Mouse (Mus musculus): ENCODE measurements around the gene Nsd1. TPM values are rescaled to one million over a fixed set of nuclear protein-coding genes. Genes with fewer than 3 reads are reported as not detected.

Nsd1 gene
- total and polyA plus RNA-seq, 2 experiments from 2014 or later = 56.2 to 103 TPM

DNA sequence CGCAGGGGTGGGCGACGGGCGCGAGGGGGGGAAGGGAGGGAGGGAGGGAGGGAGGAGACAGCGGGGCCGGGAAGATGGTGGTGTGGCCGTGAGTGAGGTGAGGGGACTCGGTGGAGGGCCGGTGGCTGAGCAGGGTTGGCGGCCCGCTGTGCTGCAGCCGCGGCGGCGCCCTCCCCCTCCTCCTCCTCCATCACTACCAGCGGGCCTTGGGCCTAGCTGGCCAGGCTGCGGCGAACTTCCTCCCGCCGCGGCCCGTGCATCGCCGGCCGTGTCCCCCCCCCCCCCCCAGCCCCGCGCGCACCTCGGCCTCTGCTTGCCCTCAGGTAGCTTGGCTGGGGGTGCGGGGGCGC, 2.4 kb downstream of the Nsd1 start:
- H3K27ac ChIP-seq (ENCODE audit: low read depth, low read length) = peak overlapping the region; percentile 88
- H3K27me3 ChIP-seq (ENCODE audit: insufficient read depth, low read length) = no peaks in the 10 kb centered on the region
- H3K9me3 ChIP-seq (ENCODE audit: low read length) = no peaks in the 10 kb centered on the region
- ATAC-seq (ENCODE audit: low FRiP score) (peak; percentile 41; the same call in 1 of the 2 replicates), DNase-seq (ENCODE audit: low spot score) (peak; percentile 66)
- H3K4me2 ChIP-seq (ENCODE audit: low read depth, low read length, poor library complexity, severe bottlenecking) = peak overlapping the region; percentile 82
- H3K36me3 ChIP-seq (ENCODE audit: insufficient read depth, low read length) = 0 out of 2 replicates have a peak, but pooled peaks cover 2% of the 10 kb centered on the region
- H3K9ac ChIP-seq (replicated peaks; ENCODE audit: low read length, poor library complexity, severe bottlenecking) = peak overlapping the region; percentile 91
- WGBS = 0% methylated on average over 2 of the region's 32 CpGs
- H3K4me1 ChIP-seq (ENCODE audit: insufficient read depth, low read length) = peaks cover 25% of the 10 kb centered on the region
- H3K4me3 ChIP-seq (ENCODE audit: low read depth, low read length) = peak overlapping the region; percentile 74
- TF ChIP-seq CTCF (IDR thresholded peaks at IDR 0.05) = no peak

DNA sequence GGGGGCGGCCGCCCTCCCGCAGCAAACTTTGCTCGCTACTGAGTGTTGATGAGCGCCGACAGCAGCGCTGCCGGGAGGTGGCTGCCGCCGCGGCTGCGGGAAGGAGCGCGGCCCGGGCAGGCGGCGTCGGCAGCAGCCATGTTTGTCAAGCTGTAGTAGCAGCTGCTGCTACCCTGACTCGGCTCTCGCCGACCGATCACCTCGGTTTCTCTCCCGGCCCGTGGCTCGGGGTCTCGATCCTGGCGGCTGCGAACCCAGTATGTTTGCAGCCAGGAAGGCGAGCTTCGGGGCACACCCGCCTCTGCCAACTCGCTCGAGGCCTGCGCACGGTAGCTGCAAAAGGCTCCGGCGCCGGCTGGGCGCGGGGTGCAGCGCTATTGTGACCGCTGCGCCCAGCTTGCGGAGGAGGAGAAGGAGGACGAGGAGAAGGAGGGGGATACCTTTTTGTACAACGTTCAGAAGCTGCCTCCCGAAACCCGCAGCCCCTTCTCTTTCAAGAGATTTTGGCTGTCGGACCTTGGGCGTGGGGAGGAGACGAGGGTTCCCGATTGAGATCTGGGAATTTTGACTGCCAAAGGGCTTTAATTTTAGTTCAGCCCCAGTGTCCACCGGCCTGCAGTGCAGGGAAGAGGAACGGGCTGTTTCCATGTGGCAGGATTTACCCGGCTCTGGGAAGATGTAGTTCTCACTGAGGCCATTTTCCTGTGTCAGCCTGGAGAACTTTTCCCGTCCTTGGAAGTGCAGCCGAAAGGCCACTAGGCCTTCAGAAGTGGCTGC, 3.0 kb downstream of the Nsd1 start:
- H3K9me3 ChIP-seq (ENCODE audit: low read length) = no peaks in the 10 kb centered on the region
- under 1% methylated on average over 47 of the region's 58 CpGs for WGBS
- no peak for ATAC-seq (ENCODE audit: low FRiP score)
- peaks cover 25% of the 10 kb centered on the region for H3K4me1 ChIP-seq (ENCODE audit: insufficient read depth, low read length)
- H3K27me3 ChIP-seq (ENCODE audit: insufficient read depth, low read length) = no peaks in the 10 kb centered on the region
- H3K9ac ChIP-seq (replicated peaks; ENCODE audit: low read length, poor library complexity, severe bottlenecking) = peak overlapping the region; percentile 91
- H3K27ac ChIP-seq (ENCODE audit: low read depth, low read length) = peak overlapping the region; percentile 88
- peak overlapping the region; percentile 82 for H3K4me2 ChIP-seq (ENCODE audit: low read depth, low read length, poor library complexity, severe bottlenecking)
- H3K4me3 ChIP-seq (ENCODE audit: low read depth, low read length) = peak overlapping the region; percentile 74
- DNase-seq (ENCODE audit: low spot score) = peak; percentile 43
- no peak for TF ChIP-seq CTCF (IDR thresholded peaks at IDR 0.05)
- H3K36me3 ChIP-seq (ENCODE audit: insufficient read depth, low read length) = 0 out of 2 replicates have a peak, but pooled peaks cover 3% of the 10 kb centered on the region

DNA sequence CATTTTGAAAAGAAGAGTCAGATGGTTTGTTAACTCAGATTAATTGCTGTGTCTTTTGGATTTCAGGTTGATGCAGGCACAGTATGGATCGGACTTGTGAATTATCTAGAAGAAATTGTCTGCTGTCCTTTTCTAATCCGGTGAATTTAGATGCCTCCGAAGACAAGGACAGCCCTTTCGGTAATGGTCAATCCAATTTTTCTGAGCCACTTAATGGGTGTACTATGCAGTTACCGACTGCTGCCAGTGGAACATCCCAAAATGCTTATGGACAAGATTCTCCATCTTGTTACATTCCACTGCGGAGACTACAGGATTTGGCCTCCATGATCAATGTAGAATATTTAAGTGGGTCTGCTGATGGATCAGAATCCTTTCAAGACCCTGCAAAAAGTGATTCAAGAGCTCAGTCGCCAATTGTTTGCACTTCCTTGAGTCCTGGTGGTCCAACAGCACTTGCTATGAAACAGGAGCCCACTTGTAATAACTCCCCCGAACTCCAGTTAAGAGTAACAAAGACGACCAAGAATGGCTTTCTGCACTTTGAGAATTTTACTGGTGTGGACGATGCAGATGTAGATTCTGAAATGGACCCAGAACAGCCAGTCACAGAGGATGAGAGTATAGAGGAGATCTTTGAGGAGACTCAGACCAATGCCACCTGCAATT, 3.7 kb downstream of the Nsd1 start:
- H3K4me1 ChIP-seq (ENCODE audit: insufficient read depth, low read length) = peaks cover 25% of the 10 kb centered on the region
- no peaks in the 10 kb centered on the region for H3K9me3 ChIP-seq (ENCODE audit: low read length)
- TF ChIP-seq CTCF (IDR thresholded peaks at IDR 0.05) = no peak
- H3K27ac ChIP-seq (ENCODE audit: low read depth, low read length) = peak overlapping the region; percentile 88
- 52% methylated on average over 10 of the region's 10 CpGs for WGBS
- 0 out of 2 replicates have a peak, but pooled peaks cover 5% of the 10 kb centered on the region for H3K36me3 ChIP-seq (ENCODE audit: insufficient read depth, low read length)
- peak overlapping the region; percentile 74 for H3K4me3 ChIP-seq (ENCODE audit: low read depth, low read length)
- DNase-seq (ENCODE audit: low spot score) (no peak), ATAC-seq (ENCODE audit: low FRiP score) (no peak)
- H3K27me3 ChIP-seq (ENCODE audit: insufficient read depth, low read length) = no peaks in the 10 kb centered on the region
- peak overlapping the region; percentile 91; the same call in 1 of the 2 replicates for H3K9ac ChIP-seq (replicated peaks; ENCODE audit: low read length, poor library complexity, severe bottlenecking)
- H3K4me2 ChIP-seq (ENCODE audit: low read depth, low read length, poor library complexity, severe bottlenecking) = peak overlapping the region; percentile 82

DNA sequence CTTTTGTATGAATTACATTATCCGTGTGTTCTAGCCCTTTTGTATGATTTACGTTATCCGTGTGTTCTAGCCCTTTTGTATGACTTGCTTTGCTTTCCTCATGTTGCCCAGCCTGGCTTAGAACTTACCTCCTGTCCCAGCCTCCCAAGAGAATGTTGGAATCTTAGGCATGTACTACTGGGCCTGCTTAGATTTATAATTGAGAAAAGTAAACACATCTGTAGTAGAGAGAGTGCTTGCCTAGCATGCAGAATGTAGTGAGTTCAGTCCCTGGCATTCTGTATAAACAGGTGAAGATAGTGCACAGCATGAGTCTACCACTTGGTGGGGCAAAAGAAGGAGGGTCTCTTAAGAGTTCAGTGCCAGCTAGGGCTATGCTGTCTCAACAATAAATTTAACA, 14.8 kb downstream of the Nsd1 start:
- H3K4me2 ChIP-seq (ENCODE audit: low read depth, low read length, poor library complexity, severe bottlenecking) = no peak overlapping the region
- DNase-seq (ENCODE audit: low spot score) (no peak), ATAC-seq (ENCODE audit: low FRiP score) (no peak)
- no peak overlapping the region for H3K4me3 ChIP-seq (ENCODE audit: low read depth, low read length)
- H3K36me3 ChIP-seq (ENCODE audit: insufficient read depth, low read length) = peaks cover 12% of the 10 kb centered on the region
- no peak overlapping the region for H3K9ac ChIP-seq (replicated peaks; ENCODE audit: low read length, poor library complexity, severe bottlenecking)
- 95% methylated on average over 3 of the region's 3 CpGs for WGBS
- no peak overlapping the region for H3K27ac ChIP-seq (ENCODE audit: low read depth, low read length)
- H3K9me3 ChIP-seq (ENCODE audit: low read length) = no peaks in the 10 kb centered on the region
- no peaks in the 10 kb centered on the region for H3K4me1 ChIP-seq (ENCODE audit: insufficient read depth, low read length)
- TF ChIP-seq CTCF (IDR thresholded peaks at IDR 0.05) = no peak
- H3K27me3 ChIP-seq (ENCODE audit: insufficient read depth, low read length) = no peaks in the 10 kb centered on the region

DNA sequence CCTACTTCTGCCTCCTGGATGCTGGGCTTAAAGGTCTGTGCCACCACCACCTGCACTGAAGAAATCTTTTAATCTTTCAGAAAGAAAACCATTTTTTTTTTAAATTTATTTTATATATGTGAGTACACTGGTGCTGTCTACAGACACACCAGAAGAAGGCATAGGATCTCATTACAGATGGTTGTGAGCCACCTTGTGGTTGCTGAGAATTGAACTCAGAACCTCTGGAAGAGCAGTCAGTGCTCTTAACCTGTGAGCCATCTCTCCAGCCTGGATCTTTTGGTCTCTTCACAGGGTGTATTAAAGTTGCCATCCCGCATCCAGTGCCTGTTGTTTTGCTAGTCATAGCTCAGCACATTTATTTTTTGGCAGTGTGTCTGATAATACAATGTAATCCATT, 21.1 kb downstream of the Nsd1 start:
- WGBS = 92% methylated on average over 1 of the region's 1 CpGs
- no peak for DNase-seq (ENCODE audit: low spot score)
- H3K4me2 ChIP-seq (ENCODE audit: low read depth, low read length, poor library complexity, severe bottlenecking) = no peak overlapping the region
- no peaks in the 10 kb centered on the region for H3K9me3 ChIP-seq (ENCODE audit: low read length)
- no peak overlapping the region for H3K27ac ChIP-seq (ENCODE audit: low read depth, low read length)
- H3K36me3 ChIP-seq (ENCODE audit: insufficient read depth, low read length) = peaks cover 13% of the 10 kb centered on the region
- no peaks in the 10 kb centered on the region for H3K4me1 ChIP-seq (ENCODE audit: insufficient read depth, low read length)
- no peaks in the 10 kb centered on the region for H3K27me3 ChIP-seq (ENCODE audit: insufficient read depth, low read length)
- ATAC-seq (ENCODE audit: low FRiP score) = no peak
- TF ChIP-seq CTCF (IDR thresholded peaks at IDR 0.05) = no peak
- H3K4me3 ChIP-seq (ENCODE audit: low read depth, low read length) = no peak overlapping the region
- H3K9ac ChIP-seq (replicated peaks; ENCODE audit: low read length, poor library complexity, severe bottlenecking) = no peak overlapping the region

DNA sequence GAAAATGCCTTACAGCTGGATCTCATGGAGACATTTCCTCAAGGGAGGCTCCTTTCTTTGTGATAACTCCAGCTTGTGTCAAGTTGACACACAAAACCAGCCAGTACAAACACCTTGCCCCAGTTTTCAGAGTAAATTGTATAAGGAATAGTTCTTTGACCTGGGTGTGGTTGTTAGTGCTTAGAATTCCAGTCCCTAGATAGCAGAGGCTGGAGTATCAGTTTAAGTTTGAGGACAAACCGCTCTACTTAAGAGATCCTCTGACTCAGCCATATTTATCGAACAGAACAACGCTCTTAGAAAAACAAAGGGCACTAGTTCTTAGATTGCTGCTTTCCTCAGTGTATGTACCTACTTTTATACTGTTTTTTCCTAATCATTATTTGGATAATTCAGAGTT, 33.6 kb downstream of the Nsd1 start:
- WGBS = 96% methylated on average over 3 of the region's 3 CpGs
- Histone ChIP-seq H3K27me3 (ENCODE audit: insufficient read depth, low read length) (no peaks in the 10 kb centered on the region), H3K9me3 (ENCODE audit: low read length) (no peaks in the 10 kb centered on the region), H3K36me3 (ENCODE audit: insufficient read depth, low read length) (peaks cover 47% of the 10 kb centered on the region), H3K9ac (replicated peaks; ENCODE audit: low read length, poor library complexity, severe bottlenecking) (no peak overlapping the region), H3K4me2 (ENCODE audit: low read depth, low read length, poor library complexity, severe bottlenecking) (no peak overlapping the region), H3K4me1 (ENCODE audit: insufficient read depth, low read length) (no peaks in the 10 kb centered on the region), H3K4me3 (ENCODE audit: low read depth, low read length) (no peak overlapping the region), H3K27ac (ENCODE audit: low read depth, low read length) (no peak overlapping the region)
- DNase-seq (ENCODE audit: low spot score) = no peak
- no peak for ATAC-seq (ENCODE audit: low FRiP score)
- TF ChIP-seq CTCF (IDR thresholded peaks at IDR 0.05) = no peak

All from midbrain, postnatal 0 days (tissue).